Mouse (Mus musculus) myocyte (in vitro differentiated cells): ENCODE results near the gene Timm22. TPM values are rescaled to one million over a fixed set of nuclear protein-coding genes. Genes with fewer than 3 reads are reported as not detected.

Source experiments
- H3K27me3 ChIP-seq: one replicate; pipeline ENCODE4 v1.6.1; 2011; ENCODE audit not compliant: control insufficient read depth, insufficient read depth, insufficient read length
- H3K36me3 ChIP-seq: one replicate; pipeline ENCODE4 v1.6.1; 2011; ENCODE audit not compliant: control insufficient read depth, insufficient read depth
- H3K4me2 ChIP-seq: one replicate; pipeline ENCODE4 v1.6.1; 2011; ENCODE audit warnings: low read depth, control low read depth
- H3K4me3 ChIP-seq: one replicate; pipeline ENCODE4 v1.5.1; 2011; ENCODE audit warnings: mild to moderate bottlenecking, control low read depth, moderate library complexity
- H3K79me2 ChIP-seq: one replicate; pipeline ENCODE4 v1.6.1; 2011; ENCODE audit not compliant: control insufficient read depth, insufficient read depth
- H3ac ChIP-seq: one replicate; pipeline ENCODE4 v1.6.1; 2011; ENCODE audit not compliant: control insufficient read depth, insufficient read length
- CEBPB ChIP-seq: IDR thresholded peaks from 2 replicates; pipeline ENCODE4 v1.6.1; 2011; ENCODE audit warnings: mild to moderate bottlenecking, moderate library complexity; ENCODE audit not compliant: poor library complexity, insufficient read depth, severe bottlenecking
- E2F4 ChIP-seq: IDR thresholded peaks from one replicate; pipeline ENCODE4 v1.6.1; 2011; ENCODE audit warnings: mild to moderate bottlenecking, control low read depth, moderate library complexity; ENCODE audit not compliant: insufficient read depth
- MAX ChIP-seq: IDR thresholded peaks from one replicate; pipeline ENCODE4 v1.6.1; 2011; ENCODE audit warnings: low read depth, mild to moderate bottlenecking, control low read depth
- MYOD1 ChIP-seq, 3 experiments: IDR thresholded peaks; one replicate each; pipeline ENCODE4 v1.6.1; 2011; ENCODE audit warnings: control low read depth in 2 of 3, low read depth in 2 of 3, mild to moderate bottlenecking in 2 of 3, moderate library complexity in 1 of 3; ENCODE audit not compliant: insufficient read length in 2 of 3, control insufficient read depth in 1 of 3
- MYOG ChIP-seq, 3 experiments: IDR thresholded peaks; one replicate each; pipeline ENCODE4 v1.6.1; 2011; ENCODE audit warnings: control low read depth in 2 of 3, low read depth in 2 of 3, mild to moderate bottlenecking in 2 of 3; ENCODE audit not compliant: insufficient read length in 2 of 3, control insufficient read depth in 1 of 3, insufficient read depth in 1 of 3
- POLR2A ChIP-seq: IDR thresholded peaks from one replicate; pipeline ENCODE4 v1.6.1; 2011; ENCODE audit warnings: low read depth, mild to moderate bottlenecking, control low read depth, moderate library complexity; ENCODE audit not compliant: insufficient read length
- POLR2AphosphoS2 ChIP-seq: IDR thresholded peaks from one replicate; pipeline ENCODE4 v1.6.1; 2011; ENCODE audit warnings: low read depth, control low read depth; ENCODE audit not compliant: insufficient read length
- REST ChIP-seq: IDR thresholded peaks from one replicate; pipeline ENCODE4 v1.6.1; 2011; ENCODE audit warnings: mild to moderate bottlenecking, control low read depth, moderate library complexity; ENCODE audit not compliant: insufficient read depth, insufficient read length
- SRF ChIP-seq: IDR thresholded peaks from one replicate; pipeline ENCODE4 v1.6.1; 2011; ENCODE audit warnings: low read depth; ENCODE audit not compliant: control insufficient read depth, insufficient read length
- TCF12 ChIP-seq: IDR thresholded peaks from one replicate; pipeline ENCODE4 v1.6.1; 2011; ENCODE audit warnings: mild to moderate bottlenecking, control low read depth; ENCODE audit not compliant: poor library complexity, insufficient read depth, severe bottlenecking
- TCF3 ChIP-seq: IDR thresholded peaks from one replicate; pipeline ENCODE4 v1.6.1; 2011; ENCODE audit warnings: low read depth, control low read depth; ENCODE audit not compliant: insufficient read length
- USF1 ChIP-seq: IDR thresholded peaks from one replicate; pipeline ENCODE4 v1.6.1; 2011; ENCODE audit warnings: low read depth, mild to moderate bottlenecking, control low read depth, moderate library complexity
- polyA plus RNA-seq: library from polyadenylated mRNA; unstranded; fragments of >200 nt; fragmentation: generic; extraction: Trizol; gene quantifications from one replicate; pipeline ENCODE4 v1.2.1, GENCODE M21; 2012; ENCODE audit warnings: missing spikeins

The Timm22 gene
- polyA plus RNA-seq, 1 experiment: 101 TPM

DNA sequence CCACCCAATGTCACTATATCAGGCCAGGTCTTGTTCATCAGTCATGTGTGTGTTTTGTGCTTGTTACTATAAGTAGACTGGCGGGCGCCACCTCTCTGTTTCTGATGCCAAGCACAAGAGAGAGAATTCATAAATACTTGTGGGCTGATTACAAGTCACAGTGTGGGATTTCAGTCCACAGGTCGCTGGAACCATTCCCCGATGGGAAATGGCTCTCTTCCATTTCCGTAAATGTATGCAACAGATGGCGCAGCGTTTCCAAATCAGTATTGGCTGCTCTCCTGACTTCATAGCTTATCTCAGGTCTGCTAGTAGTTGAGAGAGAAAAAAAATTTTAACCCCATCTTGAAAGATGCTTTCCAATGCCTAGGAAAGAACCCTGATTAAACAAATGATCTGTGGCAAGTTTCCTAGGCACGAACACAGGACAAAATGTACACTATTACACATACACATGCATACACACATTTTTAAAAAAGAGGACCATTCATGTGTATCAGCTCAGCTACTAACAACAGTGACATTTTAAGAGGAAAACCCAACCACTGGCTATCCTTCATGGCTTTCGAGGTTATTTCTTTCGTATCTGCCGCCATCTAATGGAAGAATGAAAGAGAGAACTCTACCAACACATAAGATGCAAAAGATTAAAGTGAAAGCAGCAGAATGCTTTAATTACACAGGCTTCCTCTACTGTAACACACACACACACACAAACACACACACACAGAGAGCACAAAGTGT, 7.0 kb upstream of the Timm22 start:
- Histone ChIP-seq H3ac (no peak overlapping the region), H3K27me3 (no peaks in the 10 kb centered on the region), H3K36me3 (no peaks in the 10 kb centered on the region), H3K79me2 (peaks cover 37% of the 10 kb centered on the region), H3K4me2 (peak overlapping the region; percentile 99), H3K4me3 (peak overlapping the region; percentile 98)
- TF ChIP-seq CEBPB: no peak
- TF ChIP-seq MYOD1 (IDR thresholded peaks at IDR 0.05; ENCODE audit: control insufficient read depth in 1 of 3, insufficient read length in 2 of 3, low read depth in 2 of 3): no peak
- TF ChIP-seq SRF: no peak
- TF ChIP-seq POLR2AphosphoS2: no peak
- no peak for TF ChIP-seq POLR2A
- no peak for TF ChIP-seq E2F4
- no peak for TF ChIP-seq TCF12
- no peak for TF ChIP-seq MYOG (IDR thresholded peaks at IDR 0.05; ENCODE audit: control insufficient read depth in 1 of 3, insufficient read depth in 1 of 3, insufficient read length in 2 of 3, low read depth in 2 of 3)
- TF ChIP-seq TCF3: no peak
- TF ChIP-seq USF1: no peak
- no peak for TF ChIP-seq REST
- no peak for TF ChIP-seq MAX

GRCm38 (mm10) chr11:76401398-76401797, 5.4 kb upstream of the Timm22 start:
- no peak overlapping the region for H3K4me3 ChIP-seq
- H3K36me3 ChIP-seq: no peaks in the 10 kb centered on the region
- no peaks in the 10 kb centered on the region for H3K27me3 ChIP-seq
- no peak overlapping the region for H3ac ChIP-seq
- no peak overlapping the region for H3K4me2 ChIP-seq
- TF ChIP-seq POLR2AphosphoS2: no peak
- no peak for TF ChIP-seq SRF
- TF ChIP-seq REST: no peak
- no peak for TF ChIP-seq CEBPB
- peak in 2 of 3 experiments; percentile 22 to 23 for TF ChIP-seq MYOD1 (IDR thresholded peaks at IDR 0.05; ENCODE audit: control insufficient read depth in 1 of 3, insufficient read length in 2 of 3, low read depth in 2 of 3)
- TF ChIP-seq USF1: peak; percentile 33
- peak in 1 of 3 experiments; percentile 5 for TF ChIP-seq MYOG (IDR thresholded peaks at IDR 0.05; ENCODE audit: control insufficient read depth in 1 of 3, insufficient read depth in 1 of 3, insufficient read length in 2 of 3, low read depth in 2 of 3)
- no peak for TF ChIP-seq POLR2A
- TF ChIP-seq TCF12: no peak
- no peak for TF ChIP-seq E2F4
- TF ChIP-seq MAX: no peak
- no peak for TF ChIP-seq TCF3
- peaks cover 21% of the 10 kb centered on the region for H3K79me2 ChIP-seq

GRCm38 (mm10) chr11:76405113-76405512, 1.6 kb upstream of the Timm22 start:
- Histone ChIP-seq H3K4me3 (no peak overlapping the region), H3K4me2 (no peak overlapping the region), H3K36me3 (no peaks in the 10 kb centered on the region), H3ac (no peak overlapping the region), H3K27me3 (no peaks in the 10 kb centered on the region), H3K79me2 (peaks cover 15% of the 10 kb centered on the region)
- no peak for TF ChIP-seq MYOD1 (IDR thresholded peaks at IDR 0.05; ENCODE audit: control insufficient read depth in 1 of 3, insufficient read length in 2 of 3, low read depth in 2 of 3)
- peak; percentile 40 for TF ChIP-seq USF1

DNA sequence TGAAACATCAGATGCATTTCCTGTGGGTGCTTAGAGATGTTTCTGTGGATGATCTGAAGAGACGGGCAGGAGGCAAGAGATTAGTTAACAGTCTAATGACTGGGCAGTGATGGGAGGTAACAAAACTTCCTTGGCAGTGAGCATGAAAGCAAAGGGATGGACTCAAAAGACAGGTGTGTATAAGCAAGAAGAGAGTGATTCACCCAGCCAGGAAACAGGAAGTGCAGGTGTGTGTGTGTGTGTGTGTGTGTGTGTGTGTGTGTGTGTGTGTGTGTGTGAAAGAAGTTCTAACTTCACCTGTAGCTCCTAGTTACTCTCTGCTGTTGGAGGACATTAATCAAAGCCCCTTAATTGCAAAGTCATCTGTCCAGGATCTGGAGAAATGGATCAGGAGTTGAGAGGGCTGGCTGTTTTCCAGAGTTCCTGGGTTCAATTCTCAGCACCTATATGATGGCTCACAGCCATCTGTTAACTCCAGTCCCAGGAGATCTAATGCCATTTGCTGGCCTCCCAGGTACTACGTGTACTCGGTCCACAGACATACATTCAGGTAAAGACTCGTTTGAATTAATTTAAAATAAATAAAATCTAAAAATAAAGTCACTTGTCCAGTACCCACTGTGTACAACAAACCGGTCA, 1.0 kb upstream of the Timm22 start:
- TF ChIP-seq MYOD1 (IDR thresholded peaks at IDR 0.05; ENCODE audit: control insufficient read depth in 1 of 3, insufficient read length in 2 of 3, low read depth in 2 of 3) (no peak), MYOG (IDR thresholded peaks at IDR 0.05; ENCODE audit: control insufficient read depth in 1 of 3, insufficient read depth in 1 of 3, insufficient read length in 2 of 3, low read depth in 2 of 3) (no peak), CEBPB (no peak), E2F4 (no peak), POLR2AphosphoS2 (no peak), POLR2A (no peak), SRF (no peak), TCF12 (no peak), TCF3 (no peak), REST (no peak), MAX (no peak), USF1 (no peak)
- peaks cover 15% of the 10 kb centered on the region for H3K79me2 ChIP-seq
- no peaks in the 10 kb centered on the region for H3K36me3 ChIP-seq
- H3K27me3 ChIP-seq: no peaks in the 10 kb centered on the region
- H3K4me2 ChIP-seq: no peak overlapping the region
- no peak overlapping the region for H3K4me3 ChIP-seq
- no peak overlapping the region for H3ac ChIP-seq
